Mouse (Mus musculus) leukemia stem cell, adult 10-12 weeks (primary cell): Measurements from ENCODE around the gene Gm2974. TPM values are rescaled to one million over a fixed set of nuclear protein-coding genes. Genes with fewer than 3 reads are reported as not detected.

Experiments used
- polyA plus RNA-seq: library from polyadenylated mRNA; stranded (reverse); fragments of >175 nt; gene quantifications from 2 replicates; pipeline ENCODE4 v1.2.3, GENCODE M21; 2012; ENCODE audit warnings: low replicate concordance

Gene Gm2974
- not detected in 2 replicates for polyA plus RNA-seq

DNA sequence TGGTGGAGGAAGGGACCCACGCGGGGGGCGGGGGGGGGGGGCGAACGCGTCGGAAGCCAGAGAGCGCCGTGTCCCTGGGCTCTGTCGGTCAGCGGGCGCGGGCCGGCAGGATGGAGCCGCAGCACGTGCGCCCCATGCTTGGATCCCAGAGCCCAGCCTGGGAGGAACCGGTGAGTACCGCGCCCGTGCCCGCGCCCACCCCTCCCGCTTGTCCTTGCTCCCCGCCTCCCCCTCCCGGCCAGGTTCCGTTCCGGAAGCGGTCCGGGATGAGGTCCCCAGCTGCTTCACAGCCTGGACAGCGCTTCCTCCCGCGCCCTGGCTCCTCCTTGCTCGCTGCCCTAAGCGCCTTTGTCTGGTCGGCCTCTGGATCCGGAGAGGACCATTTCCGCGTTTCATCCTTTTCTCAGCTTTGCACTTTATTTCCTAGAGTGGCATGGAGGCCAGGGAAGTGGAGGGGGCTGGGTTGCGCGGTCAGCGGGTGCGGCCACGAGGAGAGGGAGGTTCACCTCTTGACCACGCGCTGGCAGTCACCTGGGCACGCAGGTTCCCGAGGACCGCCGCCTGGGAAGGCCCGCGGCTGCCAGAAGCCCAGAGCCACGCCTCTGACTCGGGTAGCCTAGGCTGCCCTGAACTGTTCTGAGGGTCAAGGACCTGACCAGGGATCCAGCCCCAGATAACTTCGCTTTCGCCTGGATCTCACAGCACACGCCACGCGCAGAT lies at the start of gene Gm2974:
Gm2974 (plus strand) TSS at position 86 of the 720 bp plus-strand sequence.

DNA sequence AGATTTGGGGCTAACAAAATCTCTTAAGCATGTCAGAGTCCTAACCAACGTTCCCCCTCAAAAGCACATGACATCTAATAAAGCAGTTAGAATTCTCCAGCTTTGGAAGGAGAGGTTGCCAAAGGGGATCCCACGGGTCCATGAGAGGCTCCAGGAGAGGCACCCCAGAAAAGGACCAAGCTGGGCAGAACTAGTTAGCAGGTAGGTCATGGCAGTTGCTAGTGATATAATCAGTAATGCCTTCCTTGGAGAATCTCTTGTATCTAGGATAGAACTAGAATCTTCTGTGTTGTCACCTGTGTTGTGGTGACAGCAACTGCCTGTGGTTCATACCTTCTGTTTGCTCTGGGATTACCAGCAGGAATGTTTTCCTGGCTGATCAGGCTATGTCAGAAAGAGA lies 17.6 kb upstream of the Gm2974 start, which contains the start of gene Gm3127:
Gm3127 (plus strand) TSS at position 301 of the 400 bp plus-strand sequence.

DNA sequence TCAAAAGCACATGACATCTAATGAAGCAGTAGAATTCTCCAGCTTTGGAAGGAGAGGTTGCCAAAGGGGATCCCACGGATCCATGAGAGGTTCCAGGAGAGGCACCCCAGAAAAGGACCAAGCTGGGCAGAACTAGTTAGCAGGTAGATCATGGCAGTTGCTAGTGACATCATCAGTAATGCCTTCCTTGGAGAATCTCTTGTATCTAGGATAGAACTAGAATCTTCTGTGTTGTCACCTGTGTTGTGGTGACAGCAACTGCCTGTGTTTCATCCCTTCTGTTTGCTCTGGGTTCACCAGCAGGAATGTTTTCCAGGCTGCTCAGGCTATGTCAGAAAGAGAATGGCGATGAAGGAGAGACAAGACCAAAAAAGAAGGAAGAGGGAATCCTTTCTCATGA lies 67.0 kb downstream of the Gm2974 start, which contains the start of gene Gm3138:
Gm3138 (plus strand) TSS at position 301 of the 400 bp plus-strand sequence.

Other genes with a start within 250 kb of the Gm2974 start
- gene Gm3095, start 219.0 kb upstream of the Gm2974 start, polyA plus RNA-seq: not detected in 2 replicates
- gene Gm3099, start 184.2 kb upstream of the Gm2974 start, polyA plus RNA-seq: not detected in 2 replicates
- not detected in 2 replicates for gene Gm5796, start 158.6 kb upstream of the Gm2974 start, polyA plus RNA-seq
- gene Gm3115, start 98.5 kb upstream of the Gm2974 start, polyA plus RNA-seq: not detected in 2 replicates
- gene Gm8108, start 72.0 kb upstream of the Gm2974 start, polyA plus RNA-seq: not detected in 2 replicates
- not detected in 2 replicates for gene Gm3127, start 17.5 kb upstream of the Gm2974 start, polyA plus RNA-seq
- gene Gm3138, start 67.1 kb downstream of the Gm2974 start, polyA plus RNA-seq: not detected in 2 replicates
- gene Gm3149, start 134.7 kb downstream of the Gm2974 start, polyA plus RNA-seq: not detected in 2 replicates
- not detected in 2 replicates for gene 2610042L04Rik, start 152.2 kb downstream of the Gm2974 start, polyA plus RNA-seq
- gene Gm3159, start 214.9 kb downstream of the Gm2974 start, polyA plus RNA-seq: not detected in 2 replicates
- not detected in 2 replicates for gene Gm3164, start 232.9 kb downstream of the Gm2974 start, polyA plus RNA-seq
- not detected in 2 replicates for gene Gm3173, start 248.4 kb downstream of the Gm2974 start, polyA plus RNA-seq